Mouse (Mus musculus): ENCODE measurements around the gene Nom1. TPM values are rescaled to one million over a fixed set of nuclear protein-coding genes. Genes with fewer than 3 reads are reported as not detected.

Nom1 gene
- polyA plus RNA-seq, 1 experiment from 2014 or later, result 25.5 TPM

- no peak for ATAC-seq (ENCODE audit: insufficient number of reproducible peaks, low FRiP score, low TSS enrichment, low read depth)
- WGBS, result 98% methylated on average over 2 of the region's 2 CpGs
- Histone ChIP-seq H3K27ac (replicated peaks) (no peak overlapping the region), H3K36me3 (peaks cover 89% of the 10 kb centered on the region), H3K4me3 (replicated peaks) (no peak overlapping the region), H3K27me3 (no peaks in the 10 kb centered on the region), H3K9me3 (replicated peaks) (no peaks in the 10 kb centered on the region), H3K4me2 (replicated peaks) (no peak overlapping the region), H3K9ac (no peak overlapping the region), H3K4me1 (no peaks in the 10 kb centered on the region)
Measured at GRCm38 (mm10) chr5:29445275-29445674, 10.8 kb downstream of the Nom1 start.

DNA sequence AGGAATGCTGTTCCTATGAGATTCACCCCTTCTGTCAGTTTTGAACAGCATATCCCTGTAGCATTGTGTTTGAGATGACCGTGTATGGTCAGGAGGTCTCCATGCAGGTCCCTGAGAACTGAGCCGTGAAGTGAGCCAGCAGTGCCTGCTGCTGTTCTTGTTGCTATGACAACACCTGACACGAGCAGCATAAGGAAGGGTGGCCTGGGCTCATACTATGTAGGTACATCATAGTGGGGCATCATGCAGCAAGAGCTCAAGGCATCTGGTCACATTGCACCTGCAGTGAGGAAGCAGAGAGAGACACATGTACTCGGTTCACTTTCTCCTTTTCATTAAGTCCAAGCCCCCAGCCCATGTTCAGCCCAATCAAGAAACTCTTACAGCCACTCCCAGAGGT is 17.9 kb downstream of the Nom1 start:
- no peaks in the 10 kb centered on the region for H3K27me3 ChIP-seq
- no peak overlapping the region for H3K4me2 ChIP-seq (replicated peaks)
- H3K4me1 ChIP-seq, result no peaks in the 10 kb centered on the region
- WGBS, result 74% methylated on average over 4 of the region's 4 CpGs
- no peak overlapping the region for H3K4me3 ChIP-seq (replicated peaks)
- no peak for ATAC-seq (ENCODE audit: insufficient number of reproducible peaks, low FRiP score, low TSS enrichment, low read depth)
- peaks cover 53% of the 10 kb centered on the region for H3K36me3 ChIP-seq
- no peaks in the 10 kb centered on the region for H3K9me3 ChIP-seq (replicated peaks)
- no peak overlapping the region for H3K9ac ChIP-seq
- no peak overlapping the region for H3K27ac ChIP-seq (replicated peaks)

- no peak for ATAC-seq (ENCODE audit: insufficient number of reproducible peaks, low FRiP score, low TSS enrichment, low read depth)
- 42% methylated on average over 5 of the region's 5 CpGs for WGBS
Measured at GRCm38 (mm10) chr5:29456895-29457656, 22.6 kb downstream of the Nom1 start.

GRCm38 (mm10) chr5:29462943-29463686 is 28.7 kb downstream of the Nom1 start:
- H3K36me3 ChIP-seq, result no peaks in the 10 kb centered on the region; the same call in 1 of the 2 replicates
- H3K4me2 ChIP-seq (replicated peaks), result no peak overlapping the region
- no peak overlapping the region for H3K27ac ChIP-seq (replicated peaks)
- 71% methylated on average over 9 of the region's 9 CpGs for WGBS
- ATAC-seq (ENCODE audit: insufficient number of reproducible peaks, low FRiP score, low TSS enrichment, low read depth), result no peak
- H3K9me3 ChIP-seq (replicated peaks), result no peaks in the 10 kb centered on the region
- no peak overlapping the region for H3K9ac ChIP-seq
- no peak overlapping the region for H3K4me3 ChIP-seq (replicated peaks)
- peaks cover 28% of the 10 kb centered on the region for H3K27me3 ChIP-seq
- peaks cover 7% of the 10 kb centered on the region for H3K4me1 ChIP-seq

More at GRCm38 (mm10) chr5:29456895-29457656, 22.6 kb downstream of the Nom1 start:
- Histone ChIP-seq H3K27me3 (no peaks in the 10 kb centered on the region), H3K27ac (replicated peaks) (no peak overlapping the region), H3K9ac (no peak overlapping the region), H3K4me3 (replicated peaks) (no peak overlapping the region), H3K4me1 (no peaks in the 10 kb centered on the region), H3K9me3 (replicated peaks) (no peaks in the 10 kb centered on the region), H3K4me2 (replicated peaks) (no peak overlapping the region), H3K36me3 (peaks cover 14% of the 10 kb centered on the region)

DNA sequence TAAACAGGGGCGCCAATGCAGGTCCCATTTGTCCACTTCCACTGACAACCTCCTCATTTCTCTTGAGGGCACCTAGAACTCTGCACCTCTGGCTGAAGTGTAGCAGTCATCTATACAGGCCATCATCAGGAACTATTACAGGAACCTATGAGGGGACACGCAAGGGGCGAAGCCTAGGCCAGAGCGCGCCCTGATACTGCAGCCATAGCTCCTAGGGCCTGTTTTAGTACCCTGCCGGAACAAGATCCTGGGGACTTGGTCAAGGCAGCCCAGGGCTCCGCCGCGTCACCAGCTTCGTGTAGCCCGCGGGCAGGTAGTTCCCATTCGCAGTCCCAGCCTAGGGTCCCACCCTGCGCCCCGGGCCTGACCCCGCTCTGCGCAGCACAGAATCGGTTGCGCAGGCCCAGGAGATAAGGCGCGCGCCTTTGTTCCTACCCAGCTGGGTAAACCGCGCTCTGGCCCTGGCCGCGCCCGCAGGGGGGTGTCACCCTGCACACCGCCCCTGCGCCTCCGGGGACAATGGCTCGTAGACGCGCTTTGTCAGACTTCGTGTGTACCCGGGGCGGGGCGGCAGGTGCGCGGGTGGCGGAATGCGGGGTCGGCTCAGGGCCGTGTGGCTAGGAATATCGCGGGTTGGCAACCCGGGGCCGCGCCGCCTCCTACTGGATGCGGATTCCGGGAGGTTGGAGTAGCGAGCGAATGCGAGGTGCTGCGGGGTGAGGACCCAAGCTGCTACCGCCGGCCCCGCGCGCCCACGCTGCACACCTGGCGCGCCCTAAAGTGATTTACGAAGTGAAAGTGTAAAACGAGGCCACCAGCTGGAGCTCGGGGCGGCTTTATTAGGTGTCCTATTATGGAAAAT is 33.3 kb downstream of the Nom1 start:
- H3K4me1 ChIP-seq, result peaks cover 10% of the 10 kb centered on the region
- H3K27ac ChIP-seq (replicated peaks), result no peak overlapping the region
- H3K36me3 ChIP-seq, result no peaks in the 10 kb centered on the region
- peak overlapping the region; percentile 43 for H3K4me3 ChIP-seq (replicated peaks)
- H3K4me2 ChIP-seq (replicated peaks), result peak overlapping the region; percentile 69
- H3K27me3 ChIP-seq, result peaks cover 74% of the 10 kb centered on the region
- no peaks in the 10 kb centered on the region for H3K9me3 ChIP-seq (replicated peaks)
- 3% methylated on average over 67 of the region's 67 CpGs for WGBS
- ATAC-seq (ENCODE audit: insufficient number of reproducible peaks, low FRiP score, low TSS enrichment, low read depth), result 0 out of 2 replicates have a peak, but pooled peaks have one; percentile 19
- H3K9ac ChIP-seq, result no peak overlapping the region

GRCm38 (mm10) chr5:29468351-29469065 is 34.0 kb downstream of the Nom1 start:
- Histone ChIP-seq H3K9ac (no peak overlapping the region), H3K36me3 (no peaks in the 10 kb centered on the region), H3K9me3 (replicated peaks) (no peaks in the 10 kb centered on the region), H3K4me3 (replicated peaks) (peak overlapping the region; percentile 43), H3K4me2 (replicated peaks) (peak overlapping the region; percentile 69), H3K27me3 (peaks cover 82% of the 10 kb centered on the region), H3K27ac (replicated peaks) (no peak overlapping the region), H3K4me1 (peaks cover 10% of the 10 kb centered on the region)
- 1% methylated on average over 17 of the region's 17 CpGs for WGBS
- no peak for ATAC-seq (ENCODE audit: insufficient number of reproducible peaks, low FRiP score, low TSS enrichment, low read depth)

DNA sequence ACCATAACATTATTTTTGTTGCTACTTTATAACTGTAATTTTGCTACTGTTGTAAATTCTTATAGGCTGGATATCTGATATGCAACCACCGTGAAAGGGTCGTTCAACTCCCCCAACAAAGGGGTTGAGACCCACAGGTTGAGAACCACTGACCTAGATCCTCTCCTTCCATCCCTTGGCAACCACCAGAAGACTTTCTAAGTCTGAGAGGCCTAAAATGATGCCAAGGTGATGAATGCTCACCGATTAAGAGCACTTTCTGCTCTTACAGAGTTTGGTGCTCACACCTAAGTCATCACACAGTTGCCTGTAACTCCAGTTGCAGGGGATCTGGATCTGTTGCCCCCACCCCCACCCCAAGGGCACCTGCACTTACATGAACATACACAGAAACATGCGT is 35.0 kb downstream of the Nom1 start:
- Histone ChIP-seq H3K4me1 (peaks cover 16% of the 10 kb centered on the region), H3K4me2 (replicated peaks) (no peak overlapping the region), H3K27me3 (peaks cover 92% of the 10 kb centered on the region), H3K4me3 (replicated peaks) (no peak overlapping the region), H3K27ac (replicated peaks) (no peak overlapping the region), H3K9ac (no peak overlapping the region), H3K9me3 (replicated peaks) (no peaks in the 10 kb centered on the region), H3K36me3 (no peaks in the 10 kb centered on the region)
- 2% methylated on average over 4 of the region's 4 CpGs for WGBS
- ATAC-seq (ENCODE audit: insufficient number of reproducible peaks, low FRiP score, low TSS enrichment, low read depth), result no peak

DNA sequence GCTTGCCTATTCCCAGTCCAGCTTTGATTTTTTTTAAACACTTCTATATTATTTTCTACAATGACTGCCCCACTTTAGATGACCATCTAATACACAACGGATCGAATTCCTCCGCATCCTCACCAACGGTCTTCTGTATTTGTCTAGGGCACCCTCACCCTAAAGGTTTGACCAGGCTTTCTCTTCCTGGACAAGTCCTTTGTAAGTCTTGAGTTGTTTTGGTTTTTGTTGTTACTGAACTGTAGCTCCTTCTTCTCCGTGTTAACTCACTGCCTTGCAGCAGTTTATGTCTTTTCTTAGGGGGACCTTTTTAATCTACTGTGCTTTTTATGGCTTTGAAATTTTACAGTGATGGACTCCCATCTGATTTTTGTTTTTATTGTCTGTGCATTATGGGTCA is 35.8 kb downstream of the Nom1 start:
- Histone ChIP-seq H3K4me1 (peaks cover 16% of the 10 kb centered on the region), H3K9ac (no peak overlapping the region), H3K27ac (replicated peaks) (no peak overlapping the region), H3K9me3 (replicated peaks) (no peaks in the 10 kb centered on the region), H3K4me2 (replicated peaks) (no peak overlapping the region), H3K27me3 (peaks cover 99% of the 10 kb centered on the region), H3K36me3 (no peaks in the 10 kb centered on the region), H3K4me3 (replicated peaks) (no peak overlapping the region)
- WGBS, result 10% methylated on average over 5 of the region's 5 CpGs
- ATAC-seq (ENCODE audit: insufficient number of reproducible peaks, low FRiP score, low TSS enrichment, low read depth), result no peak

GRCm38 (mm10) chr5:29470851-29471394 is 36.5 kb downstream of the Nom1 start:
- ATAC-seq (ENCODE audit: insufficient number of reproducible peaks, low FRiP score, low TSS enrichment, low read depth), result no peak
- H3K9me3 ChIP-seq (replicated peaks), result no peaks in the 10 kb centered on the region
- peaks cover 16% of the 10 kb centered on the region for H3K4me1 ChIP-seq
- H3K4me3 ChIP-seq (replicated peaks), result no peak overlapping the region
- H3K4me2 ChIP-seq (replicated peaks), result no peak overlapping the region
- peaks cover 99% of the 10 kb centered on the region for H3K27me3 ChIP-seq
- H3K36me3 ChIP-seq, result no peaks in the 10 kb centered on the region
- H3K9ac ChIP-seq, result no peak overlapping the region
- H3K27ac ChIP-seq (replicated peaks), result no peak overlapping the region
- WGBS, result 4% methylated on average over 20 of the region's 20 CpGs

DNA sequence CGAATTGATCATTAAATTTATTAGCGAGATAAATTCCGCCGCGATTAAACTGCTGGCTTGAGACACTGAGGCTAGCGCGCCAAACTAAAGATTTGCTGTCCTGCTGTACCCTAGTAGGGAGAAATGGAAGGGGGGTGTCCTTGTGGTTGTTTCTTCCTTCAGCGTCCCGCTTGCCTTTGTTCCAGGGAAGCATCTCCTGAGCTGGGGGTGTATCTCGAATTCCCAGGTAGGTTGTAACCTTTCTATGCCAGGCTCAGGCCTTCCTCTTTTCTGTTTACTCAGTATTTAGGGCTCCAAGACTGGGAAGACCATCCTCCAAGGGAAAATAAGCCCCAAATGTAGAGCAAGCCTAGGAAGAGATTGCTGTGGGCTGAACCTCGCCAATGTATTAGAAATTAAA is 36.9 kb downstream of the Nom1 start:
- Histone ChIP-seq H3K4me1 (peaks cover 16% of the 10 kb centered on the region), H3K9ac (no peak overlapping the region), H3K36me3 (no peaks in the 10 kb centered on the region), H3K4me2 (replicated peaks) (no peak overlapping the region), H3K27me3 (peaks cover 99% of the 10 kb centered on the region), H3K4me3 (replicated peaks) (no peak overlapping the region), H3K9me3 (replicated peaks) (no peaks in the 10 kb centered on the region), H3K27ac (replicated peaks) (no peak overlapping the region)
- no peak for ATAC-seq (ENCODE audit: insufficient number of reproducible peaks, low FRiP score, low TSS enrichment, low read depth)
- WGBS, result 4% methylated on average over 11 of the region's 11 CpGs
